Mouse (Mus musculus): ENCODE results near the gene Lmln.
"Not testable (repeated sequence)": the region's sequence is repeated elsewhere in the genome, so short reads cannot be mapped to it uniquely, and the experiment has no call there.

Lmln gene

GRCm38 (mm10) chr16:33135167-33135566 is 72.8 kb downstream of the Lmln start:
- DNase-seq (ENCODE audit: low read depth, low spot score): no peak

GRCm38 (mm10) chr16:33139061-33139460 is 76.7 kb downstream of the Lmln start:
- not testable (repeated sequence) for DNase-seq (ENCODE audit: low read depth, low spot score)

GRCm38 (mm10) chr16:33141758-33142280 is 79.5 kb downstream of the Lmln start:
- peak; percentile 81 for DNase-seq (ENCODE audit: low read depth, low spot score)

GRCm38 (mm10) chr16:33143452-33143851 is 81.1 kb downstream of the Lmln start:
- DNase-seq (ENCODE audit: low read depth, low spot score): no peak

GRCm38 (mm10) chr16:33146185-33146584 is 83.9 kb downstream of the Lmln start:
- peak; percentile 53 for DNase-seq (ENCODE audit: low read depth, low spot score)

GRCm38 (mm10) chr16:33148135-33148534 is 85.8 kb downstream of the Lmln start:
- DNase-seq (ENCODE audit: low read depth, low spot score): no peak

- DNase-seq (ENCODE audit: low read depth, low spot score): not testable (repeated sequence)
Observed at GRCm38 (mm10) chr16:33150875-33151274, 88.6 kb downstream of the Lmln start.

- DNase-seq (ENCODE audit: low read depth, low spot score): no peak
Observed at GRCm38 (mm10) chr16:33151558-33151957, 89.2 kb downstream of the Lmln start.

GRCm38 (mm10) chr16:33154992-33155391 is 92.7 kb downstream of the Lmln start:
- DNase-seq (ENCODE audit: low read depth, low spot score): peak; percentile 56

GRCm38 (mm10) chr16:33158006-33158405 is 95.7 kb downstream of the Lmln start:
- peak; percentile 38 for DNase-seq (ENCODE audit: low read depth, low spot score)

GRCm38 (mm10) chr16:33158590-33159071 is 96.3 kb downstream of the Lmln start:
- DNase-seq (ENCODE audit: low read depth, low spot score): no peak

GRCm38 (mm10) chr16:33159363-33159762 is 97.0 kb downstream of the Lmln start:
- no peak for DNase-seq (ENCODE audit: low read depth, low spot score)

GRCm38 (mm10) chr16:33163330-33164090 is 101.2 kb downstream of the Lmln start:
- no peak for DNase-seq (ENCODE audit: low read depth, low spot score)

- DNase-seq (ENCODE audit: low read depth, low spot score): peak; percentile 89
Observed at GRCm38 (mm10) chr16:33166284-33166683, 104.0 kb downstream of the Lmln start.

GRCm38 (mm10) chr16:33167537-33167936 is 105.2 kb downstream of the Lmln start:
- peak; percentile 51 for DNase-seq (ENCODE audit: low read depth, low spot score)

GRCm38 (mm10) chr16:33169471-33170034 is 107.2 kb downstream of the Lmln start:
- DNase-seq (ENCODE audit: low read depth, low spot score): no peak

- no peak for DNase-seq (ENCODE audit: low read depth, low spot score)
Observed at GRCm38 (mm10) chr16:33170716-33171587, 108.6 kb downstream of the Lmln start.

- no peak for DNase-seq (ENCODE audit: low read depth, low spot score)
Observed at GRCm38 (mm10) chr16:33171800-33172199, 109.5 kb downstream of the Lmln start.

- DNase-seq (ENCODE audit: low read depth, low spot score): no peak
Observed at GRCm38 (mm10) chr16:33173151-33173550, 110.8 kb downstream of the Lmln start.

GRCm38 (mm10) chr16:33174695-33175094 is 112.4 kb downstream of the Lmln start:
- DNase-seq (ENCODE audit: low read depth, low spot score): no peak

GRCm38 (mm10) chr16:33176831-33177230 is 114.5 kb downstream of the Lmln start:
- DNase-seq (ENCODE audit: low read depth, low spot score): peak; percentile 91

Measured in ZHBTc4 (cell line).